Mouse (Mus musculus) MN1 (cell line): ENCODE results near the gene Ahcy.
A peak's percentile ranks its signal among the peaks of the same experiment; 100 is the strongest.
"Not testable (repeated sequence)": the region's sequence is repeated elsewhere in the genome, so short reads cannot be mapped to it uniquely, and the experiment has no call there.

Source experiments
- DNase-seq: peaks from one replicate; pipeline ENCODE4 v3.0.0-alpha.2; 2016; ENCODE audit warnings: low spot score

Gene Ahcy

DNA sequence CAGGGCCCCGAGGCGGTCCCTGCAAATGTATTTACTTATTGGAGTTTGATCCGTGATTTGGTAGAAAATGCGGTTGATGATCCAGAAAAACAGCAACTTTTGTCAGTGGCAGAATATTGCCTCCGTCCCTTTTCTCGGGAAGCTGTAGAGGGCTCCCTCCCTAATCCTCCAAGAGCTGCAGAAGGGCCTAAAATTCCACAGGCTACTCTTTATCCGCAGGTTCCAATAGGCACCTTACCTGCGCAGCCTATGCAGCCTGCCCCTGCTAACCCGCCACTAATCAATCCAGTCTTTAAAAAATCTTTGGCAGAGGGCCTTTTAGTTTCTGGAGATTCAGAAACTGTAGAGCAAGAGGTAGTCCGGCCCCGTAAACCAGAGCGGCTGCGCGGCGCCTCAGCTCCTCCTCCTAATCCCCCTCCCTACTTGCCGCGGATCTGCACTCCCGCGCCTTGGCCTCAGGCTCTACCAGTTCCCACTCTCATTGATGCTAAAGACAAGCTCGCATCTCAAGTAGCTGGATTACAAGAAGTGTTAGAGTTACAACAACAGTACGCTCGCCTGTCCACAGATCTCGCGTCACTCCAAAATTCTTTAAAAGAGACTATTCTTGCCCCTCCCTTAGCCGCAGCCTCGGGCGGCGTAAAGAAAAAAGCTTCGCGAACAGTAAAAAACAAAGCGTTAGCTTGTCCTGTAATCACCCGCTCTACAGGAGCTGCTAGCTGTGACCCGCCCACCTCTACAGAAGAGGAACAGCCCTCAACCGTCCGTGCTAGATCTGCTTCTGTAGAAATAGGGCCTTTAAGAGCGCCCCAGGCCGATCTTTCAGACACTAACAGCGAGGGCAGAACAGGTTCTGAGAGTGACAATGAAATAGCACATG is 55.3 kb downstream of the Ahcy start:
- peak; percentile 76 for DNase-seq

GRCm38 (mm10) chr2:155018251-155018755 is 56.0 kb downstream of the Ahcy start, which contains the start of gene Gm14226:
Gene Gm14226, plus strand, starts transcription at chr2:155018266.
- not testable (repeated sequence) for DNase-seq

DNA sequence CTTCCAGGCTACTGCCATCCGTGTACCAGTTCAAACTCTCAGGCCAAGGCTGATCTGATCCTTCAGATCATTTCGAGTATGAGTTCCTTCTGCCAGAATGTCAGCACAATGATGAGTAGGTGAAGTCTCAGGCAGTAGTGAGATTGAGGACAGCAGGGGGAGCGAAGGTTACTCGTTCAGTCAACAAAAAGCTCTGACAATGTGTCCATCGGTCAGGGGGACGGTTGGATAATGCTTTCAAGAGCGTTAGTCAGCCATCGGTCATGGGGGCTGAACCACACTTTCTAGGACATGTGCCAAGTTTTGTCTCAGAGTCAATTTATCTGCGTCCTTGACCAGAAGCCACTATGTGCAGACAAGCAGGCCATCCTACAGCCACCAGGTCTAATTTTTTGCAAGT is 57.5 kb downstream of the Ahcy start:
- DNase-seq = not testable (repeated sequence)

DNA sequence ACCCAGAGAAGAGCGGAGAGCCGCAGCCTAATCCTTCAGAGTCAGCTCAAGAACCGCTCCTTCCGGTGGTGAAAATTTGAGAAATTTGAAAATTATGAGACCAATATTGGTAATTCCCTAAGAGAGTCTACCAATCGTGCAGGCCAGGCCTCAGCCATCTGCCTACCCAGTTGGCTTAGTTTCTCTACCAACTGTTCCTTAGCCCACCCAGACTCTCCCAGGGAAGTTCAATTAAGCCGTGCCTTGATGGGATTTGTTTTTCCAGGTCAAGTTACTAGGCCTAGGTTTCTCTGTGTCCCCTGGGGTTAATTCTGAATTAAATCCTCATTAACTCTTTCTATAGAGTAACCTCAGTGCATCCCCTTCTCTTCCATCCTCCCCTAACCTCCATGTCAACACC is 61.3 kb downstream of the Ahcy start:
- no peak for DNase-seq

GRCm38 (mm10) chr2:155011086-155011656 is 63.1 kb downstream of the Ahcy start:
- no peak for DNase-seq
